ENCODE assay signal across 24 mouse cellular contexts in genomic region chr13:73304729-73305128, GRCm38 (mm10). TPM values are rescaled to one million over a fixed set of nuclear protein-coding genes. Genes with fewer than 3 reads are reported as not detected.
DNase-seq lines count a peak whose midpoint lies in the region; ATAC-seq and TF ChIP-seq lines count a peak whose summit lies in the region.
"Had no signal": no experiment of that assay in that cellular context is flagged by ENCODE, and none has a peak within 500 bp of the region (broad histone marks: within the 10 kb centered on the region; RNA-seq: fewer than 3 reads in every experiment).

No protein-coding gene starts in this region.

- H3K4me1 ChIP-seq in heart, embryonic 11.5 days (ENCODE audit: control insufficient read depth, insufficient read depth, low read length) = peaks cover 31% of the 10 kb centered on the region
- H3K4me1 ChIP-seq in hindbrain, embryonic 10.5 days (replicated peaks) = peaks cover 35% of the 10 kb centered on the region
- no peaks in the 10 kb centered on the region for H3K4me1 ChIP-seq in hindbrain, postnatal 0 days (ENCODE audit: insufficient read depth, low read length)
- H3K4me1 ChIP-seq: embryonic facial prominence, embryonic 15.5 days; lung, embryonic 15.5 days had no signal

- no peak overlapping the region for H3K9ac ChIP-seq in heart, embryonic 11.5 days (ENCODE audit: low read depth, low read length)
- no peak overlapping the region for H3K9ac ChIP-seq in hindbrain, postnatal 0 days (replicated peaks; ENCODE audit: low read length)
- H3K9ac ChIP-seq: embryonic facial prominence, embryonic 15.5 days; lung, embryonic 15.5 days; midbrain, embryonic 15.5 days had no signal

- H3K36me3 ChIP-seq in heart, embryonic 11.5 days (ENCODE audit: control insufficient read depth, insufficient read depth, low read length) = no peaks in the 10 kb centered on the region
- no peaks in the 10 kb centered on the region for H3K36me3 ChIP-seq in hindbrain, embryonic 10.5 days
- no peaks in the 10 kb centered on the region for H3K36me3 ChIP-seq in hindbrain, postnatal 0 days (ENCODE audit: insufficient read depth, low read length)
- H3K36me3 ChIP-seq: embryonic facial prominence, embryonic 15.5 days; lung, embryonic 15.5 days; midbrain, embryonic 15.5 days had no signal

- H3K4me3 ChIP-seq in heart, embryonic 11.5 days (ENCODE audit: low read depth, low read length) = no peak overlapping the region
- H3K4me3 ChIP-seq in hindbrain, embryonic 10.5 days = no peak overlapping the region
- no peak overlapping the region for H3K4me3 ChIP-seq in hindbrain, postnatal 0 days (ENCODE audit: low read length)
- H3K4me3 ChIP-seq: embryonic facial prominence, embryonic 15.5 days; lung, embryonic 15.5 days; midbrain, embryonic 15.5 days; myocyte had no signal

- H3K27ac ChIP-seq in heart, embryonic 11.5 days (ENCODE audit: low read depth, low read length) = peak overlapping the region; percentile 85
- peak overlapping the region; percentile 77 for H3K27ac ChIP-seq in hindbrain, embryonic 10.5 days
- no peak overlapping the region for H3K27ac ChIP-seq in hindbrain, postnatal 0 days
- H3K27ac ChIP-seq: embryonic facial prominence, embryonic 15.5 days; lung, embryonic 15.5 days; macrophage; midbrain, embryonic 15.5 days had no signal

- H3K27me3 ChIP-seq in heart, embryonic 11.5 days (ENCODE audit: control insufficient read depth, insufficient read depth, low read length) = peaks cover 5% of the 10 kb centered on the region; the same call in 1 of the 2 replicates
- H3K27me3 ChIP-seq in hindbrain, embryonic 10.5 days (ENCODE audit: insufficient read depth, poor library complexity, severe bottlenecking) = peaks cover 37% of the 10 kb centered on the region
- H3K27me3 ChIP-seq in hindbrain, postnatal 0 days (ENCODE audit: insufficient read depth, low read length) = no peaks in the 10 kb centered on the region; the same call in 1 of the 2 replicates
- H3K27me3 ChIP-seq: embryonic facial prominence, embryonic 15.5 days; lung, embryonic 15.5 days had no signal

- intact Hi-C loops in heart, postnatal 10 days (cut with DNase I) = no loop called here

- no peak for TF ChIP-seq CTCF in hindbrain, postnatal 0 days (IDR thresholded peaks at IDR 0.05; ENCODE audit: low read depth)

- peak; percentile 43; the same call in 1 of the 2 replicates for ATAC-seq in heart, embryonic 11.5 days (replicated peaks; ENCODE audit: insufficient number of reproducible peaks, low FRiP score, low TSS enrichment)
- no peak for ATAC-seq in hindbrain, postnatal 0 days
- ATAC-seq in CD4-positive, CD25-positive, alpha-beta regulatory T cell, adult 4 months = no peak

- no peak overlapping the region for H3K4me2 ChIP-seq in heart, embryonic 11.5 days
- H3K4me2 ChIP-seq in hindbrain, postnatal 0 days (ENCODE audit: low read depth, low read length) = no peak overlapping the region
- H3K4me2 ChIP-seq: embryonic facial prominence, embryonic 15.5 days; lung, embryonic 15.5 days; midbrain, embryonic 15.5 days had no signal

- H3K9me3 ChIP-seq in heart, embryonic 11.5 days (replicated peaks; ENCODE audit: control insufficient read depth, low read length) = no peaks in the 10 kb centered on the region
- H3K9me3 ChIP-seq in hindbrain, embryonic 10.5 days = no peaks in the 10 kb centered on the region
- H3K9me3 ChIP-seq in hindbrain, postnatal 0 days (ENCODE audit: low read length) = no peaks in the 10 kb centered on the region
- H3K9me3 ChIP-seq: embryonic facial prominence, embryonic 15.5 days; lung, embryonic 15.5 days; midbrain, embryonic 15.5 days had no signal

- WGBS in heart, embryonic 11.5 days (ENCODE audit: insufficient replicate concordance) = 29% methylated on average over 6 of the region's 6 CpGs
- WGBS in hindbrain, embryonic 10.5 days = 56% methylated on average over 6 of the region's 6 CpGs
- 67% methylated on average over 6 of the region's 6 CpGs for WGBS in hindbrain, postnatal 0 days

- DNase-seq in heart, postnatal 10 days = no peak
- DNase-seq in hindbrain, embryonic 10.5 days (ENCODE audit: low spot score) = no peak
- DNase-seq in hindbrain, postnatal 0 days (ENCODE audit: low spot score) = no peak
- peak; percentile 10 for DNase-seq in A20 (ENCODE audit: low read depth, low spot score)
- peak; percentile 18 for DNase-seq in embryo, embryonic 10.5 days (ENCODE audit: low spot score)
- DNase-seq in urinary bladder, postnatal 25 days (ENCODE audit: low spot score) = no peak
- DNase-seq: adrenal gland, adult 8-10 months; cerebellum, adult 9-10 months; gastrocnemius, postnatal 25 days; left cerebral cortex, postnatal 4 days; right cerebral cortex, postnatal 14 days; spleen, adult 18-20 months; thymus, postnatal 36 days had no signal

RNA-seq across cellular contexts. Expression of gene Mrpl36, which starts 23.6 kb away (rescaled TPM):
- 155 and 170 TPM in 2 replicates for polyA plus RNA-seq in heart, embryonic 11.5 days (2014; fragmentation: Nextera tagmentation; extraction: Ambion mirVana)
- 10 to 100 TPM; 43.0 to 46.9 TPM for total RNA-seq in heart, postnatal 10 days (2021)
- polyA plus RNA-seq in hindbrain, embryonic 10.5 days (2016; fragmentation: Nextera tagmentation; extraction: Ambion mirVana) = 139 and 152 TPM in 2 replicates
- 39.9 and 41.0 TPM in 2 replicates for total RNA-seq in hindbrain, postnatal 0 days (2014; rRNA removed)
- polyA plus RNA-seq in hindbrain, postnatal 0 days (2015; fragmentation: Nextera tagmentation; extraction: Ambion mirVana) = 69.2 and 76.0 TPM in 2 replicates
- 100 to 1,000 TPM in 1 of 2 experiments, 10 to 100 TPM in 1; 94.9 to 126 TPM for polyA plus RNA-seq in CD4-positive, CD25-positive, alpha-beta regulatory T cell, adult 4 months (2017; shearing (Covaris generic))

RNA-seq across cellular contexts. Expression of gene Ndufs6, which starts 23.6 kb away (rescaled TPM):
- 545 and 546 TPM in 2 replicates for polyA plus RNA-seq in heart, embryonic 11.5 days (2014; fragmentation: Nextera tagmentation; extraction: Ambion mirVana)
- total RNA-seq in heart, postnatal 10 days (2021) = 100 to 1,000 TPM; 859 to 902 TPM
- 401 and 402 TPM in 2 replicates for polyA plus RNA-seq in hindbrain, embryonic 10.5 days (2016; fragmentation: Nextera tagmentation; extraction: Ambion mirVana)
- total RNA-seq in hindbrain, postnatal 0 days (2014; rRNA removed) = 70.5 and 91.4 TPM in 2 replicates
- 498 and 525 TPM in 2 replicates for polyA plus RNA-seq in hindbrain, postnatal 0 days (2015; fragmentation: Nextera tagmentation; extraction: Ambion mirVana)
- polyA plus RNA-seq in CD4-positive, CD25-positive, alpha-beta regulatory T cell, adult 4 months (2017; shearing (Covaris generic)) = 100 to 1,000 TPM; 141 to 144 TPM

RNA-seq across cellular contexts. Expression of gene Irx4, which starts 44.5 kb away (rescaled TPM):
- polyA plus RNA-seq in heart, embryonic 11.5 days (2014; fragmentation: Nextera tagmentation; extraction: Ambion mirVana) = 39.2 and 45.9 TPM in 2 replicates
- 10 to 100 TPM; 27.6 to 49.8 TPM for total RNA-seq in heart, postnatal 10 days (2021)
- polyA plus RNA-seq in hindbrain, embryonic 10.5 days (2016; fragmentation: Nextera tagmentation; extraction: Ambion mirVana) = 5.4 and 8.0 TPM in 2 replicates
- total RNA-seq in hindbrain, postnatal 0 days (2014; rRNA removed) = 4.6 and 5.1 TPM in 2 replicates
- polyA plus RNA-seq in hindbrain, postnatal 0 days (2015; fragmentation: Nextera tagmentation; extraction: Ambion mirVana) = 3.1 and 3.8 TPM in 2 replicates
- polyA plus RNA-seq in CD4-positive, CD25-positive, alpha-beta regulatory T cell, adult 4 months (2017; shearing (Covaris generic)) = not detected
- total RNA-seq: common myeloid progenitor, adult 5-6 weeks; gastrocnemius, postnatal 25 days; hematopoietic stem cell, adult 5-6 weeks; left cerebral cortex, adult 18-20 months; left cerebral cortex, postnatal 4 days; liver, adult 2 months had no signal
- polyA plus RNA-seq: liver, adult 2 months; macrophage; myocyte had no signal

Comparison
In these comparisons a context has a peak if more than half of its experiments do, and no peak if none do; other contexts are left out.
1. DNase-seq: peak in A20 (single experiment) and embryo, embryonic 10.5 days (single experiment); none in heart, postnatal 10 days (0 of 2), hindbrain, embryonic 10.5 days (single experiment), hindbrain, postnatal 0 days (single experiment) and urinary bladder, postnatal 25 days (single experiment).